Mouse (Mus musculus) heart, embryonic 10.5 days (tissue): ENCODE results near the gene Grb7. TPM values are rescaled to one million over a fixed set of nuclear protein-coding genes. Genes with fewer than 3 reads are reported as not detected.

ENCODE experiments used
- DNase-seq: peaks from one replicate; pipeline ENCODE4 v3.0.0-alpha.2; 2017; ENCODE audit warnings: low spot score
- H3K27ac ChIP-seq: fragments of 300-500 bp; sonication (generic); 2 replicates; pipeline ENCODE4 v1.5.1; 2016; ENCODE audit warnings: mild to moderate bottlenecking
- H3K27me3 ChIP-seq: fragments of 300-500 bp; sonication (generic); 2 replicates; pipeline ENCODE4 v1.6.1; 2016; ENCODE audit warnings: mild to moderate bottlenecking; ENCODE audit not compliant: poor library complexity, insufficient read depth, severe bottlenecking
- H3K36me3 ChIP-seq: fragments of 300-500 bp; sonication (generic); 2 replicates; pipeline ENCODE4 v1.6.1; 2016; ENCODE audit warnings: mild to moderate bottlenecking, moderate library complexity
- H3K4me1 ChIP-seq: fragments of 300-500 bp; sonication (generic); 2 replicates; pipeline ENCODE4 v1.6.1; 2016; ENCODE audit warnings: mild to moderate bottlenecking
- H3K4me3 ChIP-seq: fragments of 300-500 bp; sonication (generic); 2 replicates; pipeline ENCODE4 v1.5.1; 2016; ENCODE audit warnings: mild to moderate bottlenecking, moderate library complexity
- H3K9me3 ChIP-seq: fragments of 300-500 bp; sonication (generic); 2 replicates; pipeline ENCODE4 v1.6.1; 2016; ENCODE audit warnings: mild to moderate bottlenecking, moderate library complexity
- WGBS: fragments of 180-500 bp; shearing (Covaris S2); methylation state at CpG from one replicate; pipeline ENCODE4 v1.1.7; 2016; 5-methylcytosine and 5-hydroxymethylcytosine counted together
- polyA plus RNA-seq: library from polyadenylated mRNA; unstranded; fragments of >200 nt; fragmentation: Nextera tagmentation; extraction: Ambion mirVana; gene quantifications from 2 replicates; pipeline ENCODE4 v1.2.1, GENCODE M21; 2016

The Grb7 gene
- polyA plus RNA-seq, 1 experiment from 2014 or later = 15.3 TPM

DNA sequence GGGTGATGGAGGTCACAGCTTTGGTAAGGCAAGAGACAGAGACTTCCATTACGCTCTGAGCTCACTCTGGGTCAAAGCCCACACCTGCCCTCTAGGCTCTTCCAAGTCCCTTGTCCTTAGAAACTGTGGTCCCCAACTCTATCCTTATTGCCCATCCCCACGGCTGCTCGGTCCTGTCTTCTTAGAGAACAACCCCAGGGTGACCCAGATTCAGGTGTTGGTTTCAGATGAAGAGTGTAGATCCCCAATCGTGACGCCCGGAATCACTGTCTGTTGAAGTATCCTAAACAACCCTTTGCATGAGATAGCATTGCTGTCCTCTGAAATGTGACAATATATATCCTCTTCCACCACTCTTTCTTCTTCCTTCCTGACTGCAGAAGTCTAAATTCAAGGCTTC, 16.1 kb downstream of the Grb7 start:
- WGBS = 83% methylated on average over 6 of the region's 6 CpGs
- Histone ChIP-seq H3K36me3 (no peaks in the 10 kb centered on the region), H3K9me3 (no peaks in the 10 kb centered on the region), H3K4me1 (peaks cover 15% of the 10 kb centered on the region), H3K27ac (no peak overlapping the region), H3K4me3 (no peak overlapping the region), H3K27me3 (peaks cover 69% of the 10 kb centered on the region)
- no peak for DNase-seq

DNA sequence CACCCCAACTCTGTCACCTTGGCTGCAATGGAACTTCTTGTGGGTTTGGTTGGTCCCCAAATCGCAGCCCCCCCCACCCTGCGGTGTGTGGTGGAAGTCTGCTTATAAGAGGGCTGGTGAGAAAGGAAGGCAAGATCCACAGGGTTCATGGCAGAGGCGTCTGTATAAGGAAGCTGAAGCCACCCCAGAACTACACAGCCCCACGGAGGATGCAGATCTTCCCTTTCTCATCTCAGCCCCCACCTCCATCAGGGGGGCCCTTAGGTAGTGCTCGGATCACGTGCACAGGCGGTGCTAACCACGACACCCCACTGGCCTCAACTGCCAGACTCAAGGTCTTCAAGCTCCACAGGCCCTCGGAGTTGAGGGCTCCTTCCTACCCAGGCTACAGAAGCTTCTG, 17.7 kb downstream of the Grb7 start:
- no peak overlapping the region for H3K27ac ChIP-seq

DNA sequence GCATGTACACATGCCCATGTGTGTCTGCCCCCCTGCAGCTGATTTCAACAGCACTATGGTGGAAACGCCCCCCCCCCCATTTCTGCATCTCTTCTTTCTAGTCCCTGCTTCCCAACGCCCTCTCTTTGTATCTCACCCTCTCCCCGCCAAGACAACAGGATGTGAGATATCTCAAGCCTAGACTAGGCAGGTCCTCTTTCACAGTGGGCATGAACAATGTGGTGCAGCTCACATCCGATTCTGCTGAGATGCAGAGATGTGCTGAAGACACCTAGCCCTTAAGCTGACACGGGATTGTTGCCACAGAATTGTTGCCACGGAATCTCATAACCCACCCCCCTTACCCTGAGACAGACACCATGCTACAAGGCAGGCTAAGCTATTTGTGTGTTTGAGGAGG, 18.3 kb downstream of the Grb7 start:
- Histone ChIP-seq H3K4me1 (no peaks in the 10 kb centered on the region), H3K27ac (no peak overlapping the region), H3K27me3 (peaks cover 52% of the 10 kb centered on the region), H3K36me3 (no peaks in the 10 kb centered on the region), H3K4me3 (no peak overlapping the region), H3K9me3 (no peaks in the 10 kb centered on the region)
- WGBS = 73% methylated on average over 6 of the region's 6 CpGs
- no peak for DNase-seq

More for the DNA sequence above, 17.7 kb downstream of the Grb7 start:
- peaks cover 58% of the 10 kb centered on the region for H3K27me3 ChIP-seq
- H3K4me3 ChIP-seq = no peak overlapping the region
- no peaks in the 10 kb centered on the region for H3K9me3 ChIP-seq
- 86% methylated on average over 9 of the region's 9 CpGs for WGBS
- H3K4me1 ChIP-seq = peaks cover under 1% of the 10 kb centered on the region
- no peak for DNase-seq
- H3K36me3 ChIP-seq = no peaks in the 10 kb centered on the region

DNA sequence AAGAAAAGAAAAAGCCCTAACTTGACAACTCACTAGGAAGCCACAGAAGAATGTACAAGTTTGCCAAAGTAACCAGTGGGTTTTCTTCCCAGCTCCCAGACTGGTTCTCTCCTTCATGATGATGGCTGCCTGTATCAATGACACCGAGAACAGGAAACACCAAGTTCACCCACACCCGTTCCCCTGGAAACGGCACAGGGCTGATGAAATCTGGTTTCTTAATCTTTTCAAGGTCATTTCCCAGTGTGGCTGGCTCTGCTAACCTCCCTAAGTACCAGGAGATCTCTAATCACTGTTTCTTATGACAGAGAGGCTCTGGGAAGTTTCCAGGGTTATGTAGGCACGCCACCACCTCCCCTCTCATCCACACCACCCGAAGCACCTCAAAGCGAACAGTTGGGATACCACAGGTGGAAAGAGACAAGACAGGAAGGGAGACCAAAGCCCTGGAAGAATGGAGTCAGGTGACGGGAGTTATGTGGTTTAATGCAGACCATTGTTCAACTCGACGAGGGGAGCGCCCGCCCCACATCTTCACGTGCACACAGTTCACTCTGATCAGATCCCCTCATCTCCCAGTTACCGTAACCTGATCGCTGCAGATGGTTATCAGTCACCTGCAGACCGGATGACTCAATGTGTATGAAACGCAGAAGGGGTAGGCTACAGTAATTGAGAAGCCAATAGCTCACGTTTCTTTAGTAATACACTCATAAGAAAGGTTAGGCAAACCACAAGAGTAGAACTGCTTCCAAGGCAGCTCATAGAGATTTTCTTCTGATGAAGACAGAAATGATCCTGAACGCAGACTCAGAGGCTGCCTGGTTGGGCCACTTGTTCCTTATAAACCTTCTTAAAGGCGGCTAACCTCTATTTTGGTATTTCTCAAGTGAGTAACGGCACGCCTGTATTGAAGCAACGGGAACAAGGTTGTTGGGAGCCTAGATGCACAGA, 23.8 kb downstream of the Grb7 start:
- Histone ChIP-seq H3K36me3 (no peaks in the 10 kb centered on the region), H3K4me1 (peaks cover 9% of the 10 kb centered on the region; the same call in 1 of the 2 replicates), H3K27me3 (peaks cover 13% of the 10 kb centered on the region; the same call in 1 of the 2 replicates), H3K9me3 (no peaks in the 10 kb centered on the region), H3K27ac (no peak overlapping the region), H3K4me3 (no peak overlapping the region)
- 74% methylated on average over 22 of the region's 22 CpGs for WGBS
- no peak for DNase-seq

DNA sequence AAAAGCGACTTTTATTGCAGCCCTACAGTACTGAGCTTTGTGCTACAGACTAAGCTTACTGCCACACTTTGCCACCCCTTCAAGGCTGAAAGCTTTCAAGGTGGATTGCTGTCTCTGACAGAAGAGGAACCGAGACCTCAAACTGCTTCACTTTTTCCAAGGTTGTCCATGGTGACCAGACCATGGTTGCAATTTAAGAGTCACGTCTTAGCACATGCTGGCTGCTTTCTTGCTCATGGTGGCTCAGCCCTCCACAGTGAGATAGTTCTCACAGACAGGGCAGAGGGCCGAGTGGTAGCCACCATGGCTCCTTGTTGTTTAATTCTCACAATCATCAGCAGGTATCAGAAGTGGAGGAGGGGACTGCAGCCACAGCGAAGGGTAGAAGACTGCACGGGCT, 24.6 kb downstream of the Grb7 start:
- DNase-seq = no peak
- H3K9me3 ChIP-seq = no peaks in the 10 kb centered on the region
- H3K27me3 ChIP-seq = peaks cover 9% of the 10 kb centered on the region; the same call in 1 of the 2 replicates
- H3K4me1 ChIP-seq = peaks cover 9% of the 10 kb centered on the region; the same call in 1 of the 2 replicates
- no peaks in the 10 kb centered on the region for H3K36me3 ChIP-seq
- no peak overlapping the region for H3K4me3 ChIP-seq
- no peak overlapping the region for H3K27ac ChIP-seq
- 71% methylated on average over 6 of the region's 6 CpGs for WGBS

DNA sequence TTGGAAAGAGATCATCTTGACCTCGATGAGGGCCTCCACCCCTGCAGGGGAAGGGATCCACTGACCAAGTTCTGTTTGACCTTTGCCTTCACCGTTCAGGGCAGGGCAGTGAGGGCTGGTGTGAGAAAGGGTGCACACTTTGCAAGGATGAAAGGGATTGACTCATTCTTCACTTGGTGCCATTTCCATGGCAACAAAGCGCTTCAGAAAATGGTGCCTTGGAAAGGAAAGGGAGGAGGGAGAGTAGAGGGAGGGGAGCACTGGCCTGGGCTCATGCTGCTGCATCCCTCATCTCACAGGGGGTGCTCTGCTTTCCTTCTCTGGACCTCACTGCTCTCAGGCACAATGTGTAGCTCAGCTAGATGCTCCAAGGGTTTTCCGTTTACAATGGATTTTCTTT, 26.5 kb downstream of the Grb7 start:
- Histone ChIP-seq H3K27me3 (no peaks in the 10 kb centered on the region), H3K9me3 (no peaks in the 10 kb centered on the region), H3K27ac (no peak overlapping the region), H3K4me3 (no peak overlapping the region), H3K4me1 (peaks cover 12% of the 10 kb centered on the region), H3K36me3 (no peaks in the 10 kb centered on the region)
- no peak for DNase-seq
- 74% methylated on average over 4 of the region's 4 CpGs for WGBS

DNA sequence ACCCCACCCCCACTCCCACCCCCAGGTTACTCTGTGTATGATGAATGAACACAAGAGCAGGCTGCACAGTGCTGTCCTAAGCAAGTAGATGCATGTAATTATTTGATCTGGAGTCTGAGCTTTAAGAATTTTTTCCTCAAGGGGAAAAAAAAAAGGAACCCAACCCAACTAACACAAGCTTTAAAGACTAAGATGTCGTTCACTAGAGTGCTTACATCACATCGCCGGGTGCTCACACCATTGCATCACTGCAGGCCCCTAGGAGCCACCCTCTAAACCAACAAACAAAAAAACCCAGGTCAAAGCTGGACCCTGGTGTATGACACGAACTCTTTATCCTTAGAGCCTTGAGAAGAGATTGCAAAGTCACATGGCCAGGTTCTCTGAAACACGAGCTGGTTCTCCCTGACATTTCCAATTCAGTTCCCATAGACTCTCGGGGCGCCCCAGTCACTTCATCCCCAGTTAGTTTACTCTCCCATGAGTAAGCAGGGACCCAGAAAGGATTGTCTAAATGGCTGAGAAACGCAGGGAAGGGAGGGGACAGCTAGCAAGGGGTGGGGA, 27.8 kb downstream of the Grb7 start:
- Histone ChIP-seq H3K27me3 (no peaks in the 10 kb centered on the region), H3K4me3 (no peak overlapping the region), H3K9me3 (no peaks in the 10 kb centered on the region), H3K27ac (no peak overlapping the region), H3K36me3 (no peaks in the 10 kb centered on the region), H3K4me1 (peaks cover 12% of the 10 kb centered on the region)
- no peak for DNase-seq
- WGBS = 59% methylated on average over 8 of the region's 8 CpGs

DNA sequence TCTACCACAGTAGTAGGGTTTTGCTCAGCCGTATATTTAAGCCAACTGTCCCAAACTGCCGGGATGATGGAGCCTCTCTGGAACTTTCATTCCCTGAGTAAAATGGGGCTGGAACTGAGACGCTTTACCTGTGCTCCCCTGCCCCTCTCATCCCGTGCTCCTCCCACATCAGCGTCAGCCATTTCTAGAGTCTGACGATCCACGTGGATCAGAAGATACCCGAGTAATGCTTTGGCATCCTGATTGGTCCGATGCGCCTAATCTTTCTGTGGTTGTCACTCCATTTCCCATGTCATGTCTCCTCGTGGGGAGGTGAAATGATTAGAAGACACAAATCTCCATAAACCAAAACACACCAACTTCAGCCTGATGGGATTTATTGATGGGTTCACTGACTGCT, 28.8 kb downstream of the Grb7 start:
- Histone ChIP-seq H3K4me3 (no peak overlapping the region), H3K27ac (no peak overlapping the region), H3K27me3 (no peaks in the 10 kb centered on the region), H3K9me3 (no peaks in the 10 kb centered on the region), H3K4me1 (peaks cover 10% of the 10 kb centered on the region), H3K36me3 (no peaks in the 10 kb centered on the region)
- DNase-seq = no peak
- 87% methylated on average over 11 of the region's 11 CpGs for WGBS

DNA sequence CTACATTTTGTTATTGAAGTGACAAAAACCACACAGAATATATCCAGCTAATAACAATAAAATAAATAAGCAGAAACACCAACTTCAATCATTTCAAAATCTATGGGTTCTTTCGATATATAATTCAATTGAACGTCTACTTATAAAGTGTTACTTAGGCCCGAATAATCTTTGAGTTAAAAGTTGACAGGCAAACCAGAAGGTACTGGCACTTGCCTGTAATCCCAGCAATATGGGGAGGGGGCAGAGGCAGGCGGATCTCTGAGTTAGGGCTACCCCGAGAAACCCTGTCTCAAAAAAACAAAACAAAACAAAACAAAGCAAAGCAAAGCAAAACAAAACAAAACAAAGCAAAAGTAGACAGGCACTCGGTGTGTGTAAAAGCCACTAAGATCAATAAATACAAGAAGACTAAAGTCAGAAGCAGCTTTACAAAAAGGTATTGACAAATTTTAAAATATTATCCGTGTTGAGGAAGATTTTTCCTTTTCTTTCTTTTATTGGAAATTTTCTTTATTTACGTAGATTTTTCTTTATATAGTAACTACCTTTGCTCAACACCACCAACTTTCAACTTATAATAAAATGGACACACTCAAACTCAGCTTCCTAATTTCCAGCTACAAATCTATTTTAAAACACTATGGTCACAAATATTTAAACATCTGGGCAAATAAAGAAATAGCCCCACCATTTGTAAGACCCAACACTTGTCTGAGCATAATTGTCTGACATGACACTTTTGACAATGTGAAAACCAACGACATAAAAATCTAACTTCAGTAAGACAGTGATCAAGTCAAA, 29.6 kb downstream of the Grb7 start:
- Histone ChIP-seq H3K4me1 (peaks cover 16% of the 10 kb centered on the region), H3K27me3 (no peaks in the 10 kb centered on the region), H3K9me3 (no peaks in the 10 kb centered on the region), H3K27ac (no peak overlapping the region), H3K36me3 (no peaks in the 10 kb centered on the region), H3K4me3 (no peak overlapping the region)
- no peak for DNase-seq
- 85% methylated on average over 9 of the region's 9 CpGs for WGBS

DNA sequence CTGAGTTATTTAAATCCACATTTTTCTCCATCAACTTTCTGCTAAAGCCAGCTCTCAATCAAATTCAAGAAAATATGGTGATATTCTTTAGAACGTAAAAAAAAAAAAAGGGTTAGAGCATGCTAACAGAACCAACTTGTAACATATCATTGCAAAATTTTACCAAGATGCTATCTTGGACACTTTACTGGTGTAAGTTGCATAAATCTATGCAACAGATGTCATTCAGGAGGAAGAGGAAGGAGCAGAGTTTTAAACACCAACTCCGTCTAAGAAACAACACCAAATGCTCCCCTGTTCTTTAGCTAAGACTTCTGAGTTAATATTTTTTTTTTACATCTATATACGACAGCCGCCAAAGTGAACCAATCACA, 30.2 kb downstream of the Grb7 start:
- WGBS = 57% methylated on average over 4 of the region's 4 CpGs
- Histone ChIP-seq H3K4me1 (peaks cover 17% of the 10 kb centered on the region), H3K27ac (no peak overlapping the region)

DNA sequence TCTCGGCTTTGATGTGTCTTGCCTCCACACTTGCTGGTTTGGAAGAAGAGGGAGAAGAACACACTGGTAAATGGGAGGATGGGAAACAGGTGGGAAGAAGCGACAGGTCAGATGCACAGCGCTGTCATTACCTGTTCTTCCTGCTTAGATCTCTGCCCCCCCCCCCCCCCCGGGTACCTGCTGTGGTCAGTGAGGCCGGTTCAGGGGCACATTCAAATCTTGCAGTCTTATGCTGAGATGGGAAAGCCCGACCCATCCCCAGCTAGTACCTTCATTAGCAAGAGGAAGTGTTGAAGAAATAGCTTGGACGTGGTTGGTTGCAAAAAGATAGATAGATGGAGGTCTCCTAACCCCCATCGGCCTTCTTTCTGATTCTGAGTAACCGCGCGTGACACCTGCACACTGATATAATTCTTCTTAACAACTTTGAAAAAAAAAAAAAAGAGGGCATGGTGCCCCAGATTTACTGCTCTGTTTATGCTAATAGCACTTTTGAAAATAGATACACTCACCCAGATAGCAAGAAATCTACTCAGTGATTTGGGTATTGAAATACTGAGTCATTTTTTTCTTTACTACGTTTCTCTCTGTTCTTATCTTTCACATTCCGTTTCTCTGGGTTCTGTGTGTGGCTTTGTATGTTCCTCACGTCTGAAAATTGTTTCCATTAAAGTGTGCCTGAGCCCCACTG, 31.0 kb downstream of the Grb7 start:
- 58% methylated on average over 14 of the region's 14 CpGs for WGBS
- H3K27ac ChIP-seq = no peak overlapping the region
- no peaks in the 10 kb centered on the region for H3K9me3 ChIP-seq
- no peaks in the 10 kb centered on the region for H3K36me3 ChIP-seq
- H3K27me3 ChIP-seq = peaks cover 2% of the 10 kb centered on the region; the same call in 1 of the 2 replicates
- DNase-seq = no peak
- no peak overlapping the region for H3K4me3 ChIP-seq
- peaks cover 14% of the 10 kb centered on the region for H3K4me1 ChIP-seq

More for the DNA sequence above, 30.2 kb downstream of the Grb7 start:
- Histone ChIP-seq H3K9me3 (no peaks in the 10 kb centered on the region), H3K36me3 (no peaks in the 10 kb centered on the region), H3K27me3 (no peaks in the 10 kb centered on the region), H3K4me3 (no peak overlapping the region)
- no peak for DNase-seq
